Mouse (Mus musculus): ENCODE measurements around the gene Dusp5. TPM values are rescaled to one million over a fixed set of nuclear protein-coding genes. Genes with fewer than 3 reads are reported as not detected.
"Not testable (repeated sequence)": the region's sequence is repeated elsewhere in the genome, so short reads cannot be mapped to it uniquely, and the experiment has no call there.

The Dusp5 gene
- polyA plus RNA-seq, 1 experiment from 2014 or later: 6.4 TPM

- no peak overlapping the region for H3K4me3 ChIP-seq
- peaks cover 7% of the 10 kb centered on the region; the same call in 1 of the 2 replicates for H3K4me1 ChIP-seq
- H3K27me3 ChIP-seq (ENCODE audit: low read depth, poor library complexity, severe bottlenecking): no peaks in the 10 kb centered on the region
- no peaks in the 10 kb centered on the region for H3K36me3 ChIP-seq
- no peak overlapping the region for H3K27ac ChIP-seq
- 87% methylated on average over 4 of the region's 4 CpGs for WGBS
- no peaks in the 10 kb centered on the region for H3K9me3 ChIP-seq (replicated peaks)
- DNase-seq (ENCODE audit: low spot score): no peak
Observed at GRCm38 (mm10) chr19:53499451-53499940, 29.4 kb upstream of the Dusp5 start.

GRCm38 (mm10) chr19:53500298-53501006 lies 28.5 kb upstream of the Dusp5 start:
- Histone ChIP-seq H3K27me3 (ENCODE audit: low read depth, poor library complexity, severe bottlenecking) (no peaks in the 10 kb centered on the region), H3K36me3 (no peaks in the 10 kb centered on the region), H3K9me3 (replicated peaks) (no peaks in the 10 kb centered on the region), H3K27ac (no peak overlapping the region), H3K4me1 (peaks cover 7% of the 10 kb centered on the region; the same call in 1 of the 2 replicates), H3K4me3 (no peak overlapping the region)
- DNase-seq (ENCODE audit: low spot score): no peak
- WGBS: 78% methylated on average over 25 of the region's 25 CpGs

- not testable (repeated sequence) for H3K4me1 ChIP-seq; DNase-seq (ENCODE audit: low spot score); H3K27ac ChIP-seq; H3K4me3 ChIP-seq; H3K9me3 ChIP-seq (replicated peaks); H3K36me3 ChIP-seq; H3K27me3 ChIP-seq (ENCODE audit: low read depth, poor library complexity, severe bottlenecking)
- 87% methylated on average over 7 of the region's 7 CpGs for WGBS
Observed at GRCm38 (mm10) chr19:53501239-53501638, 27.7 kb upstream of the Dusp5 start.

- H3K9me3 ChIP-seq (replicated peaks): no peaks in the 10 kb centered on the region
- peaks cover 7% of the 10 kb centered on the region; the same call in 1 of the 2 replicates for H3K4me1 ChIP-seq
- DNase-seq (ENCODE audit: low spot score): no peak
- 93% methylated on average over 2 of the region's 2 CpGs for WGBS
- no peak overlapping the region for H3K4me3 ChIP-seq
- H3K27ac ChIP-seq: no peak overlapping the region
- H3K27me3 ChIP-seq (ENCODE audit: low read depth, poor library complexity, severe bottlenecking): no peaks in the 10 kb centered on the region
- H3K36me3 ChIP-seq: no peaks in the 10 kb centered on the region
Observed at GRCm38 (mm10) chr19:53501765-53502164, 27.1 kb upstream of the Dusp5 start.

GRCm38 (mm10) chr19:53502891-53503371 lies 26.0 kb upstream of the Dusp5 start:
- Histone ChIP-seq H3K9me3 (replicated peaks) (no peaks in the 10 kb centered on the region), H3K27me3 (ENCODE audit: low read depth, poor library complexity, severe bottlenecking) (no peaks in the 10 kb centered on the region), H3K36me3 (no peaks in the 10 kb centered on the region), H3K27ac (no peak overlapping the region), H3K4me1 (peaks cover 12% of the 10 kb centered on the region), H3K4me3 (no peak overlapping the region)
- DNase-seq (ENCODE audit: low spot score): no peak
- 75% methylated on average over 9 of the region's 9 CpGs for WGBS

GRCm38 (mm10) chr19:53504181-53504580 lies 24.7 kb upstream of the Dusp5 start:
- 96% methylated on average over 7 of the region's 7 CpGs for WGBS
- Histone ChIP-seq H3K4me1 (peaks cover 12% of the 10 kb centered on the region), H3K9me3 (replicated peaks) (no peaks in the 10 kb centered on the region), H3K4me3 (no peak overlapping the region), H3K27ac (no peak overlapping the region), H3K36me3 (no peaks in the 10 kb centered on the region), H3K27me3 (ENCODE audit: low read depth, poor library complexity, severe bottlenecking) (no peaks in the 10 kb centered on the region)
- DNase-seq (ENCODE audit: low spot score): no peak

- Histone ChIP-seq H3K27me3 (ENCODE audit: low read depth, poor library complexity, severe bottlenecking) (no peaks in the 10 kb centered on the region), H3K4me3 (no peak overlapping the region), H3K9me3 (replicated peaks) (no peaks in the 10 kb centered on the region), H3K36me3 (no peaks in the 10 kb centered on the region), H3K27ac (no peak overlapping the region), H3K4me1 (peaks cover 12% of the 10 kb centered on the region)
- 79% methylated on average over 10 of the region's 10 CpGs for WGBS
- DNase-seq (ENCODE audit: low spot score): no peak
Observed at GRCm38 (mm10) chr19:53505728-53506127, 23.2 kb upstream of the Dusp5 start.

- H3K4me1 ChIP-seq: peaks cover 26% of the 10 kb centered on the region
- no peak overlapping the region for H3K4me3 ChIP-seq
- H3K9me3 ChIP-seq (replicated peaks): no peaks in the 10 kb centered on the region
- peak overlapping the region; percentile 21; the same call in 1 of the 2 replicates for H3K27ac ChIP-seq
- H3K27me3 ChIP-seq (ENCODE audit: low read depth, poor library complexity, severe bottlenecking): 0 out of 2 replicates have a peak, but pooled peaks cover 5% of the 10 kb centered on the region
- DNase-seq (ENCODE audit: low spot score): no peak
- WGBS: 36% methylated on average over 8 of the region's 8 CpGs
- H3K36me3 ChIP-seq: no peaks in the 10 kb centered on the region
Observed at GRCm38 (mm10) chr19:53507497-53507896, 21.4 kb upstream of the Dusp5 start.

GRCm38 (mm10) chr19:53511244-53511934 lies 17.5 kb upstream of the Dusp5 start:
- WGBS: 37% methylated on average over 13 of the region's 13 CpGs
- Histone ChIP-seq H3K4me1 (peaks cover 19% of the 10 kb centered on the region), H3K27me3 (ENCODE audit: low read depth, poor library complexity, severe bottlenecking) (0 out of 2 replicates have a peak, but pooled peaks cover 7% of the 10 kb centered on the region), H3K9me3 (replicated peaks) (no peaks in the 10 kb centered on the region), H3K4me3 (no peak overlapping the region), H3K36me3 (no peaks in the 10 kb centered on the region), H3K27ac (no peak overlapping the region)
- DNase-seq (ENCODE audit: low spot score): no peak

- H3K4me1 ChIP-seq: 0 out of 2 replicates have a peak, but pooled peaks cover 5% of the 10 kb centered on the region
- H3K4me3 ChIP-seq: no peak overlapping the region
- H3K36me3 ChIP-seq: no peaks in the 10 kb centered on the region
- 58% methylated on average over 18 of the region's 18 CpGs for WGBS
- no peaks in the 10 kb centered on the region for H3K9me3 ChIP-seq (replicated peaks)
- H3K27me3 ChIP-seq (ENCODE audit: low read depth, poor library complexity, severe bottlenecking): peaks cover 7% of the 10 kb centered on the region; the same call in 1 of the 2 replicates
- no peak overlapping the region for H3K27ac ChIP-seq
- DNase-seq (ENCODE audit: low spot score): no peak
Observed at GRCm38 (mm10) chr19:53517370-53518096, 11.4 kb upstream of the Dusp5 start.

GRCm38 (mm10) chr19:53519549-53519948 lies 9.4 kb upstream of the Dusp5 start:
- 88% methylated on average over 8 of the region's 8 CpGs for WGBS
- DNase-seq (ENCODE audit: low spot score): no peak
- Histone ChIP-seq H3K9me3 (replicated peaks) (no peaks in the 10 kb centered on the region), H3K27ac (no peak overlapping the region), H3K4me3 (no peak overlapping the region), H3K27me3 (ENCODE audit: low read depth, poor library complexity, severe bottlenecking) (peaks cover 5% of the 10 kb centered on the region; the same call in 1 of the 2 replicates), H3K36me3 (no peaks in the 10 kb centered on the region), H3K4me1 (0 out of 2 replicates have a peak, but pooled peaks cover 5% of the 10 kb centered on the region)

GRCm38 (mm10) chr19:53519981-53520380 lies 8.9 kb upstream of the Dusp5 start:
- H3K36me3 ChIP-seq: no peaks in the 10 kb centered on the region
- H3K27ac ChIP-seq: no peak overlapping the region
- peaks cover 5% of the 10 kb centered on the region; the same call in 1 of the 2 replicates for H3K27me3 ChIP-seq (ENCODE audit: low read depth, poor library complexity, severe bottlenecking)
- H3K4me1 ChIP-seq: 0 out of 2 replicates have a peak, but pooled peaks cover 5% of the 10 kb centered on the region
- WGBS: 89% methylated on average over 10 of the region's 10 CpGs
- no peak overlapping the region for H3K4me3 ChIP-seq
- no peaks in the 10 kb centered on the region for H3K9me3 ChIP-seq (replicated peaks)
- DNase-seq (ENCODE audit: low spot score): no peak
